Mouse (Mus musculus): ENCODE results near the gene Gtpbp3. TPM values are rescaled to one million over a fixed set of nuclear protein-coding genes. Genes with fewer than 3 reads are reported as not detected.
A peak's percentile ranks its signal among the peaks of the same experiment; 100 is the strongest.

The Gtpbp3 gene
- 2.1 and 4.0 TPM in 2 replicates for total RNA-seq (2015; ENCODE audit: low replicate concordance)
- total RNA-seq (2017; ENCODE audit: low replicate concordance): 0.83 and 4.0 TPM in 2 replicates

DNA sequence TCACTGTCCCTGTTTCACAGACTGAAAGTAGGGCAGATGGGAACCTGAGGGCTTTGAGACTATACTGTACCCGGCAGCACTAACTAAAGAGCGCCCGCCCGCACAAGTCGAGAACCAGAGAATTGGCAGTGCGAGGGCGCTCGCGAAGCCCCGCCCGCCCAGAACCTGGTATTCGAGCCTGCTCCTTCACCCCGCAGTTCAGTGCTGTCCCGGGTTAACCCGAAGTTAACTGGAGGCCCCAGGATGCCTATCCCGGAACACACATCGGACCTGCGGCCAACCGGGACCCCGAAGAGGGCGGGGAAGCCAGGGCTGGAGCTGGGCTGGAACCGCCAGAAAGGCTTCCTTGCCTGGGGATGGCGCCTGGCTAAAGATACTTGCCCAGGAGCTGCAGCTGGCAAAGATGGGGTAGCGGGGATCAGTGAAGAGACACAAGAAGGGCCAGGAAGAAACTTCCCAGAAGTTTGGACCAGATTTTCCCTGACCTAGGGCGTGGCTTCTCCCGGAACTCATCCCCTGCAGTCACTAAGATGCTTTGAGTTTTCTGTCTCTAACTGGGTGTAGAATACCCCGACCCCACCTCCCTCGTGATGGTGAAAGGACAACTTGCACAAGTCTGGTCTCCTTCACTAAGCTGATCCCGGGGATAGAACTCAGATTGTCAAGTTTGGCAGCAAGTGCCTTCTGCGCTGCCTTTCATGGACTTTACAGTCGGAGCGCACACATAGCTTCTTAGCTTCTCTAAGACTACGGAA, at the start of gene Gtpbp3:
TSS of gene Gtpbp3 (plus strand) at position 413 of the 755 bp plus-strand sequence.
- ATAC-seq (replicated peaks; ENCODE audit: low FRiP score, poor library complexity, severe bottlenecking): peak; percentile 60

DNA sequence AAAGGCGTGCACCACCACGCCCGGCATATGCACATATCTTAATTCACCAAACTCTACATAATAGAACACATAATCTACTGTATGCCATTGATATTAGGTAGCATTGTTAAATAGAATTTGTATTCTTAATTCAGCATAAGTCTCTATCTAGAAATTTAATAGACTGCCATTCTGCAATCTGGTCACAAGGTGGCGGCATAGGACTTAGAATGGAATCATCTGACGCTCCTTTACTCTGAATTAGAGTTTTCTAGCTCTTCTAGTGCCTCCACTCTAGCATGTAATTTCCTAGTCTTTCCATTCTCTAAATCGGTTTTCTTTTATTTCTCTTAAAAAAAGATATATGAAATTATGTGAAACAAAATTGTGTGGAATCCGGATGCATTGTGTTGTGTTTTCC, 46.5 kb upstream of the Gtpbp3 start:
- ATAC-seq (replicated peaks; ENCODE audit: low FRiP score, poor library complexity, severe bottlenecking): 0 out of 2 replicates have a peak, but pooled peaks have one; percentile 46

GRCm38 (mm10) chr8:71445096-71445495, 42.8 kb upstream of the Gtpbp3 start:
- ATAC-seq (replicated peaks; ENCODE audit: low FRiP score, poor library complexity, severe bottlenecking): no peak

DNA sequence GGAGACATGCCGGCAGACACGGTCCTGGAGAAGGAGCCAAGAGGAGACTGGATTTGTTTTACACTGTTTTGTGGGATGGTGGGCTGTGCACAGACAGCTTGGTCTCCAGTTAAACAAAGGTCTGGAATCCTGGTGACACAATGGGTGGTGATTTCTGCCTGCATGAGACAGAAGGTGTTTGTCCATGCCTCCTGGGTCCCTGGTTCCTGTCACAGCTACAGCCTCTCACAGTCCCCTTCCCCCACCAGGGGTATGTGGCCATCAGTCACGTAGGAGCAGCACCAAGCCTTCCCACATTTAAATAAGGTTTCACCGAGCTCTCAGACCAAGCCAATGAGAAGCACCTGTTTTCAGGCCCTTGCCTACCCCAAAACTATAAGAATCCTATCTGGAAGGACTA, 36.6 kb upstream of the Gtpbp3 start:
- ATAC-seq (replicated peaks; ENCODE audit: low FRiP score, poor library complexity, severe bottlenecking): no peak

DNA sequence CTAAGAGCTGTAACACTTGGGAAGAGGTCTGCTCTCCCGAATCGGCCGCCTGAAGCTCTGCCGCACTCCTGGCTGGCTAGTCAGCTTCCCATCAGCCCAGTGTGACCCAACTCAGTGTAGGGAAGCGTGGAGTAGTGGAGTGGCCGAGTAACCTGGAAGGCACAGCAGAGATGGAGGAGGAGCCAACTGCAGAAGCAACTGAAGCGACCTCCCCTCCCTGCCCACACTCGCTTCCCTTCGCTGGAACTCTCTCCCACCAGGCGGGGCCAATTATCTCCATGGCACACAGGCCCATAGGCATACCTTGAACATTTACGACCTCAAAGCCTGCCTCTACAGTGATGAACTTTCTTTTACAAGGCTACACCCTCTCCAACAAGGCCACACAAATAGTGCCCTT, 36.1 kb upstream of the Gtpbp3 start:
- no peak for ATAC-seq (replicated peaks; ENCODE audit: low FRiP score, poor library complexity, severe bottlenecking)

DNA sequence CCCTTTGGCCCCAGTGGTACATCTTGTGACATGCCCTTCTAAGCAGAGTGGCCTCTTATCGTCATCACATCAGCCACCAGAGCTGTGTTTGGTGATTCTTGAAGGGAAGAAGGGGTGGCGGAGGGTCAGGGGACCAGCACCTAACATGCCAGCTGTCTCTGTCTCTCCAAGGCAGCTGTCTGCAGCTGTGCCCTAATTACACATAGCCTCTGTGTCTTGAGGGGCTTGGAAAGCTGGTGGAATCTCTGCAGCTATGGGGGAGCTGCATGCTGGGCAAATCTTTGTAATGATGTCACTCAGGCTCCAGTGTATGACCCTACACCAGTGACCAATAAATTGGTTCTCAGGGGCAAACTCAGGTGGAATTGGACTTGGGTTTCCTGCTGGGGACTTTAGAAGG, 35.2 kb upstream of the Gtpbp3 start:
- ATAC-seq (replicated peaks; ENCODE audit: low FRiP score, poor library complexity, severe bottlenecking): no peak

DNA sequence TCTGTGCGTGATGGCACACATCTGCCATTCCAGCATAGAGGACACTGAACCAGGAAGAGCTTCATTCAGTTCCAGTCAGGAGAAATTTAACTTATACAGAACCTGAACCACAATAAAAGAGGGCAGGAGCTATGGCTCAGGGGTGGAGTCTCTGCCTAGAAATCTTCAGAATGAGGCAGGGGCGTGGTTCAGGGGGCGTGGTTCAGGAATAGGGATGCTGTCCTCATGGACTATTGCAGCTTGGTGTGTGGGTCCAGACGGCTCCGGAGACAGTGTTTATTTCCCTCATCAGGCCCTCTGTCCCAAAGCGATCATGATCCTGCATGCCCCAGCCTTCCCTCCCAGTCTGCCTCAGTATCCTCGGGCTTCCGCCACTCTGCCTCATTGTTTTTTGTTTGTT, 33.2 kb upstream of the Gtpbp3 start:
- ATAC-seq (replicated peaks; ENCODE audit: low FRiP score, poor library complexity, severe bottlenecking): no peak

- peak; percentile 69; the same call in 1 of the 2 replicates for ATAC-seq (replicated peaks; ENCODE audit: low FRiP score, poor library complexity, severe bottlenecking)
Measured at GRCm38 (mm10) chr8:71456906-71457305, 31.0 kb upstream of the Gtpbp3 start.

DNA sequence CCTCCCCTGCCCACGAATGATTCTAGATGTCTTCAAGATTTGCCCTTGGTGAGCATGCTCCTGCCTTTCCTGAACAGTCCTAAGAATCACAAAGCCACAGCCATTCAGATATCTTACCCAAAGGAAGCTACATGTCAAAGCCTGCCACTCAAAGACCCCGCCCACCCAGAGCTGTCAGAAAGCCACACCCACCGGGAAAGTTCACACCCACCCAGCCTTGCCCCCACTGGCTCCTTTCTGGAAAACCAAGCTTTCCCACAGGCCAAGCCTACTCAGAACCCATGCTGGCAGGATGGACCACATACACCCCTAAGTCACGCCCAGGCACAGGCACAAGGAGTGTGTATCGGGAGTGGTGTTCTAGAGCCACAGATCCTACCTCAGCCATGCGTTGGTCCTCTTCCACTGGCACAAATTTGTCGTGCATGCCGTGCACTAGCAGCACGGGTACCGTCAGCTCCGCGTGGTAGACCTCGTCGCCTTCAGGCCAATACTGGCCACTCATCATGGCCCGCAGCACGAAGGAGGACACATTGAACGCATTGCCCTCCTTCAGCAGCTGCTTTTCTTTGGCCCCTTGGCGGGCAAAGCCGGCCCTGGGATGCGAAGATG, 30.1 kb upstream of the Gtpbp3 start:
- no peak for ATAC-seq (replicated peaks; ENCODE audit: low FRiP score, poor library complexity, severe bottlenecking)

DNA sequence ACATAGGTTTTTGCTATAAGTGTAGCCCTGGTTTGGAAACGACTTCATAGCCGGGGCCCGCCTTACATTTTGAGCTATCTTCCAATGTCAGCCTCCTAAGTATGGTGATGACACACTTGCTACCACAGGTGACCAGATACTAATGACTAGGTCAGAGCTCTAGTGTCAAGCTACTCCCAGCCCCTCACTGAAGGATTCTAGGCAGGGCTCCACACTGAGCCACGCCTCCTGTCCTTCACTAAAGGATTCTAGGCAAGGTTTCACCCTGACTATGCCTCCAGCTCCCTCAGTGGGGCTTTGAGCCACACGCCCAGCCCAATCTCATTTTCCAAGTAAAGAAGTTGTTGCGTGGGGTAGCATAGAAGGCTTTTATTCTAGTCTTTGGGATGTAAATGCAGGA, 27.2 kb upstream of the Gtpbp3 start:
- ATAC-seq (replicated peaks; ENCODE audit: low FRiP score, poor library complexity, severe bottlenecking): no peak

GRCm38 (mm10) chr8:71461152-71461840, 26.6 kb upstream of the Gtpbp3 start:
- no peak for ATAC-seq (replicated peaks; ENCODE audit: low FRiP score, poor library complexity, severe bottlenecking)

GRCm38 (mm10) chr8:71462191-71462590, 25.7 kb upstream of the Gtpbp3 start:
- ATAC-seq (replicated peaks; ENCODE audit: low FRiP score, poor library complexity, severe bottlenecking): no peak

GRCm38 (mm10) chr8:71462786-71463185, 25.1 kb upstream of the Gtpbp3 start:
- ATAC-seq (replicated peaks; ENCODE audit: low FRiP score, poor library complexity, severe bottlenecking): no peak

GRCm38 (mm10) chr8:71463188-71464033, 24.5 kb upstream of the Gtpbp3 start, which contains the start of gene Abhd8:
TSS of gene Abhd8 (minus strand) at chr8:71463655.
- peak; percentile 78 for ATAC-seq (replicated peaks; ENCODE audit: low FRiP score, poor library complexity, severe bottlenecking)

- peak; percentile 78 for ATAC-seq (replicated peaks; ENCODE audit: low FRiP score, poor library complexity, severe bottlenecking)
Measured at GRCm38 (mm10) chr8:71464513-71465500, 23.1 kb upstream of the Gtpbp3 start, which contains the start of gene Mrpl34. TSS of gene Mrpl34 (plus strand) at chr8:71464959.

DNA sequence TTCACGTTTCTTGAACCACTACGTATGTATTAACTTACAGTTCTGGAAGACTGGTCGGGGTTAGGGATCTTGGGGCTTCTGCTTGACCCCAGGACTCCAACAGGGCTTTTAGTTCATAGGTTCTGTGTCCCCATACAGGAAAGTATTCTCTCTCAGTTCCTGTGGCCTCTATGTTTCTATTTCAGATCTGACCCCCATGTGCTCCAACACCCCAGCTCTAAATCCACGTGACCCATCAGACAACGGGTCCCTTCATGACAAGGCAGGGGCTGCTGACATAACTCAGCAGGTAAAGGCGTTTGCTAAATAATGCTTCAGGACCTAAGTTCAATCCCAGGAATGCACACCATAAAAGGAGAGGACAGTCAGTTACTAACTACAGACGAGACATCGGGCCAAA, 22.2 kb upstream of the Gtpbp3 start:
- ATAC-seq (replicated peaks; ENCODE audit: low FRiP score, poor library complexity, severe bottlenecking): no peak

GRCm38 (mm10) chr8:71466198-71466597, 21.7 kb upstream of the Gtpbp3 start:
- no peak for ATAC-seq (replicated peaks; ENCODE audit: low FRiP score, poor library complexity, severe bottlenecking)

GRCm38 (mm10) chr8:71467201-71467600, 20.7 kb upstream of the Gtpbp3 start:
- no peak for ATAC-seq (replicated peaks; ENCODE audit: low FRiP score, poor library complexity, severe bottlenecking)

DNA sequence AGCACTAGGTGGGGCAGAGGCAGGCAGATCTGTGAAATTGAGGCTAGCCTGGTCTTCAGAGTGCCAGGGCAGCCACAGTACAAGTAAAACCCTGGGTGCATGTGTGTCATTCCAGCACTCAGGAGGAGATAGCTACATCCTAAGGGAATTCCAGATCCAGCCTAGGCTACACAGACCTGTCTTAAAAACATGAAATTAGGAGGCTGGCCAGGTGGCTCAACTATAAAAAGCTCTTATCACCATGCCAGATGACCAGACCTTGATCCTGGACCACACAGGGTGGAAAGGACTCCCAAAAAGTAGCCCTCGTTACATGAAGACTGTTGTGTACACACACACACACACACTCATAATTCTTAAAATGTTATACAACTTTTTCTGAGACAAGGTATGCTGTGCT, 19.9 kb upstream of the Gtpbp3 start:
- ATAC-seq (replicated peaks; ENCODE audit: low FRiP score, poor library complexity, severe bottlenecking): no peak

All from erythroid progenitor cell, adult 5-6 weeks (primary cell).